Mouse (Mus musculus) testis, adult 2 months (tissue): ENCODE measurements around the gene Ss18l1.

ENCODE experiments used
- CTCF ChIP-seq: fragments of 200-500 bp; IDR thresholded peaks from 2 replicates; pipeline ENCODE4 v1.5.1; 2012; ENCODE audit warnings: low read depth, mild to moderate bottlenecking, inconsistent platforms, low read length, moderate library complexity; ENCODE audit not compliant: control insufficient read depth, insufficient read depth, insufficient replicate concordance
- POLR2A ChIP-seq: fragments of 200-500 bp; IDR thresholded peaks from 2 replicates; pipeline ENCODE4 v1.6.1; 2012; ENCODE audit warnings: low read depth, mild to moderate bottlenecking, inconsistent platforms, low read length, moderate library complexity; ENCODE audit not compliant: control insufficient read depth

DNA sequence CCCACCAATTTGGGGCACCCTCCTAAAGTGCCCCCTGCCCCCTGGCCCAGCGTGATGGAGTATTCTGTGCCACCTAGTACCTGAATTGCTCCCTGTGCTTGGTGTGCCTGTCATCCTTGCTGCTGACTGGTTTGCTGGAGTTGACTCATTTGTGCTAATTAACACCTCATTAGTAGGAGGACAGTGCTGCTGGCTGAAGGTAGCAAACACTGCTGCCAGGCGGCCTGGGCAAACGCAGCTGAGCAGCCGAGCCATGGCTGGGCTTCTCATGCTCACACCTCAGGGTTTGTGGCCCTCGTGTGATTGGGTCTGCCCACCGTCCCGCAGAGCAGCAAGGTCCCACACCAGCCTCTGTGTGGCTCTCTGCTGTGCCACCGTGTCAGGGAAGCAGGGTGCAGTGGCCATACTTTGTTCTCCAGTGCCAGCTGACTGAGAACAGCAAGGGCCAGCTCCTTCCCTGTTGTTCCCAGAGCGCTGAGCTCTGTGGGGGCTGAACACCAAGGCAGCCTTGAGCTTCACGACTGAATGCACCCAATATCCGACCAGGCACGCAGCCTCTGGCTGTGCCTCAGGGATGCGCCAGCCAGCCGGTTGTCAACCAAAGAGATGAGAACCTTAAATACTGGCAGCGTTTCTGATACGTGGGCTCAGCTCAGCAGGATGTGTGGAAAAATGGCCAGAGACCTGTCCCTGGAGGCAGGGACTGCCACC lies 43.8 kb downstream of the Ss18l1 start:
- TF ChIP-seq CTCF, result no peak
- TF ChIP-seq POLR2A, result no peak
